Mouse (Mus musculus) midbrain, embryonic 10.5 days (tissue): ENCODE measurements around the gene Gjd3. TPM values are rescaled to one million over a fixed set of nuclear protein-coding genes. Genes with fewer than 3 reads are reported as not detected.

Source experiments
- DNase-seq: peaks from one replicate; pipeline ENCODE4 v3.0.0-alpha.2; 2017; ENCODE audit warnings: low spot score
- H3K27ac ChIP-seq: fragments of 300-500 bp; sonication (generic); replicated peaks from 2 replicates; pipeline ENCODE4 v1.5.1; 2016; ENCODE audit warnings: mild to moderate bottlenecking
- H3K27me3 ChIP-seq: fragments of 300-500 bp; sonication (generic); 2 replicates; pipeline ENCODE4 v1.6.1; 2016; ENCODE audit warnings: low read depth, mild to moderate bottlenecking; ENCODE audit not compliant: poor library complexity, severe bottlenecking
- H3K36me3 ChIP-seq: fragments of 300-500 bp; sonication (generic); 2 replicates; pipeline ENCODE4 v1.6.1; 2016; ENCODE audit warnings: mild to moderate bottlenecking, moderate library complexity
- H3K4me1 ChIP-seq: fragments of 300-500 bp; sonication (generic); 2 replicates; pipeline ENCODE4 v1.6.1; 2016
- H3K4me3 ChIP-seq: fragments of 300-500 bp; sonication (generic); 2 replicates; pipeline ENCODE4 v1.5.1; 2016; ENCODE audit warnings: mild to moderate bottlenecking, moderate library complexity
- H3K9me3 ChIP-seq: fragments of 300-500 bp; sonication (generic); replicated peaks from 2 replicates; pipeline ENCODE4 v1.6.1; 2016; ENCODE audit warnings: mild to moderate bottlenecking
- WGBS: fragments of 180-500 bp; shearing (Covaris S2); methylation state at CpG from one replicate; pipeline ENCODE4 v1.1.7; 2016; 5-methylcytosine and 5-hydroxymethylcytosine counted together
- polyA plus RNA-seq: library from polyadenylated mRNA; unstranded; fragments of >200 nt; fragmentation: Nextera tagmentation; extraction: Ambion mirVana; gene quantifications from 2 replicates; pipeline ENCODE4 v1.2.1, GENCODE M21; 2016

Gjd3 gene
- polyA plus RNA-seq, 1 experiment from 2014 or later = not detected

- no peak for DNase-seq
- H3K9me3 ChIP-seq = no peaks in the 10 kb centered on the region
- H3K4me1 ChIP-seq = peaks cover 72% of the 10 kb centered on the region
- peaks cover 12% of the 10 kb centered on the region; the same call in 1 of the 2 replicates for H3K36me3 ChIP-seq
- peaks cover 3% of the 10 kb centered on the region for H3K27me3 ChIP-seq
- no peak overlapping the region for H3K4me3 ChIP-seq
- H3K27ac ChIP-seq = peak overlapping the region; percentile 82
- WGBS = 37% methylated on average over 7 of the region's 7 CpGs
Measured at GRCm38 (mm10) chr11:98955707-98956235, 27.0 kb downstream of the Gjd3 start.

GRCm38 (mm10) chr11:98954801-98955706 lies 27.8 kb downstream of the Gjd3 start:
- peak overlapping the region; percentile 38 for H3K4me3 ChIP-seq
- 23% methylated on average over 17 of the region's 17 CpGs for WGBS
- H3K4me1 ChIP-seq = peaks cover 71% of the 10 kb centered on the region
- H3K9me3 ChIP-seq = no peaks in the 10 kb centered on the region
- H3K27ac ChIP-seq = peak overlapping the region; percentile 82
- DNase-seq = no peak
- H3K36me3 ChIP-seq = peaks cover 19% of the 10 kb centered on the region; the same call in 1 of the 2 replicates
- H3K27me3 ChIP-seq = no peaks in the 10 kb centered on the region

DNA sequence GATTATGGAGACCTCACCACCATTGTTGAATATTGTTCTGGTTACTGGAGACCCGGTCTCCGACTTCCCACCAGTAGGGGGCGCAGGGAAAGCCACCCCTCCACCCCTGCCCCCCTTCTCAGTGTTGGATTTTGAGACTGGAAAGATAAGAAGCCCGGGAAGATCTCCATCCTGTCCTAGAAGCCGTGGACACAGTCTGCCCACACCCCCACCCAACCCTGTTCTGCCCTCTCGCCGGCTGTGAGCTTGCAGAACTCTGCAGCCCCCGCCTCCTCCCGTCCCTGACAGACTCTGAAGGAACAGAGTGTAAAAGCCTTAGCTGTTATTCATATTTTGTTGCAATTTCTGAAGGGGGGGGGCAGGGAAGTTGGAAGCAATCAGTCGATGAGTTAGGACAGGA lies 28.4 kb downstream of the Gjd3 start:
- Histone ChIP-seq H3K4me3 (peak overlapping the region; percentile 38), H3K36me3 (peaks cover 19% of the 10 kb centered on the region; the same call in 1 of the 2 replicates), H3K9me3 (no peaks in the 10 kb centered on the region), H3K27me3 (no peaks in the 10 kb centered on the region), H3K4me1 (peaks cover 71% of the 10 kb centered on the region), H3K27ac (peak overlapping the region; percentile 82)
- 5% methylated on average over 10 of the region's 10 CpGs for WGBS
- peak; percentile 84 for DNase-seq

DNA sequence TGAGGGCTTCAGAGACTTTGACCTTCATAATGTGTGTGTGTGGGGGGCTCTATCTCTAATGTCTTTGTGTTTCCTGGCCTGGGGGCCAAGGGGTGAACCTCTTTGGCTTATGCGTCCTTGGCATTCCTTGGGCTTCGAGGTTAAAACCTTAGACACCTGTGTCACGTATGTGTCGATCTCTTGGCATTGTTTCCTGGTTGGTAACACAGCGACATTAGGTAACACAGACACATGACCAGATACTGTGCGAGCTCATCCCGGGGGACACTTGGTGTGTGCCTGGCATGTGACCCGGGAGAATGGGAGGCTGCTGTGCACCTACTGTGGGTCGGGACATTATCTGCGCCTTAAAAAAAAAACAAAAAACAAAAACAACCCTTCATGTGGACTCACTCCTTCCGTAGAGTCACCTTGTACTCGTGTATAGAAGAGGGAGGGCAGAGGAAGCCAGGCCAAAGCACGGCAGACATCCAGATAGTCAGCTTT lies 28.9 kb downstream of the Gjd3 start:
- Histone ChIP-seq H3K4me1 (peaks cover 69% of the 10 kb centered on the region), H3K27ac (peak overlapping the region; percentile 82), H3K9me3 (no peaks in the 10 kb centered on the region), H3K36me3 (peaks cover 19% of the 10 kb centered on the region; the same call in 1 of the 2 replicates), H3K4me3 (peak overlapping the region; percentile 38), H3K27me3 (no peaks in the 10 kb centered on the region)
- DNase-seq = no peak
- WGBS = 38% methylated on average over 13 of the region's 13 CpGs

DNA sequence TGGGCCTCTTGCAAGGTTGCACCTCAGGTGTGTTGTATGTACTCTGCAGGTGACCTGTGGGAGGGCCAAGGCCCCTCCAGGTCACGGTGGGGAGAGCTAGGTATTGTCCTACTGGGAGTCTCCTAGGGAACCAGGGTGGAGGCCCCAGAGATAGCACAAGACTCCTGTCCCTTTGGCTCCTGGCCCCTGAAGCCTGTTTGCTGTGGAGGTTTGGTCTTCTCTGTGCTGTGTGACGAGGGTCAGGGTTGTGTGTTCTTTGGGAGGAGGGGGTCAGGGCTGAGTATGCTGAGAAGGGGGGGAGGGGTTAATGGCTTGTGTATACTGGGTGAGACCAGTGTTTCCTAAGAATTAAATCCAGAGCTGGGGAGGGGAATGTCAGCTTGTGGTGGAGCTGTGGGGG lies 29.5 kb downstream of the Gjd3 start:
- DNase-seq = no peak
- Histone ChIP-seq H3K4me3 (peak overlapping the region; percentile 38), H3K27me3 (no peaks in the 10 kb centered on the region), H3K27ac (peak overlapping the region; percentile 82), H3K36me3 (peaks cover 19% of the 10 kb centered on the region; the same call in 1 of the 2 replicates), H3K4me1 (peaks cover 66% of the 10 kb centered on the region), H3K9me3 (no peaks in the 10 kb centered on the region)
- 0% methylated on average over 2 of the region's 2 CpGs for WGBS

DNA sequence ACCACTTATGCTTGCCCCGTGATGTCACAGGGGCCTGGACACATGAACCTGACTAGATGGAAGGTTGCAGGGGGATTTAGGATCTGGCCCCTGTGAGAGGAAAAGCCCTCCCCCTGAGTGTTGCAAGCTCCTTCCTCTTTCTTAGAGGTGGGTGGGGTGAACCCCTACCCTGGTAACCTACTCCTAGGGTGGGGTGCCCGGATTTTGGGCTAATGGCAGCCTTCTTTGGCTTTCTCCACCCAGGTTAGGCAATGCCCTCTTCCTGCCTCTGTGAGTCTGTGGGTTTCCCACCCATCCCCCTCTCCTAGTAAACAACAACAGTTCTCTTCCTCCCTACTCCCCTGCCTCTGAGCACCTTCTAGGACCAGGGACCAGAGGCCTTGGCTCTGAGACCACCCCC lies 30.1 kb downstream of the Gjd3 start:
- peaks cover 66% of the 10 kb centered on the region for H3K4me1 ChIP-seq
- 72% methylated on average over 2 of the region's 2 CpGs for WGBS

GRCm38 (mm10) chr11:98952111-98952510 lies 30.7 kb downstream of the Gjd3 start:
- Histone ChIP-seq H3K27ac (no peak overlapping the region), H3K27me3 (no peaks in the 10 kb centered on the region), H3K36me3 (peaks cover 19% of the 10 kb centered on the region; the same call in 1 of the 2 replicates), H3K9me3 (no peaks in the 10 kb centered on the region), H3K4me3 (no peak overlapping the region), H3K4me1 (peaks cover 68% of the 10 kb centered on the region)
- no peak for DNase-seq
- WGBS = 74% methylated on average over 1 of the region's 1 CpGs

More for the DNA sequence above, 30.1 kb downstream of the Gjd3 start:
- Histone ChIP-seq H3K27me3 (no peaks in the 10 kb centered on the region), H3K36me3 (peaks cover 19% of the 10 kb centered on the region; the same call in 1 of the 2 replicates), H3K27ac (peak overlapping the region; percentile 82), H3K9me3 (no peaks in the 10 kb centered on the region), H3K4me3 (no peak overlapping the region)
- no peak for DNase-seq

GRCm38 (mm10) chr11:98951026-98951906 lies 31.6 kb downstream of the Gjd3 start:
- no peak for DNase-seq
- peak overlapping the region; percentile 66; the same call in 1 of the 2 replicates for H3K27ac ChIP-seq
- H3K27me3 ChIP-seq = no peaks in the 10 kb centered on the region
- 75% methylated on average over 16 of the region's 16 CpGs for WGBS
- H3K4me3 ChIP-seq = no peak overlapping the region
- peaks cover 69% of the 10 kb centered on the region for H3K4me1 ChIP-seq
- H3K9me3 ChIP-seq = no peaks in the 10 kb centered on the region
- H3K36me3 ChIP-seq = peaks cover 19% of the 10 kb centered on the region; the same call in 1 of the 2 replicates

DNA sequence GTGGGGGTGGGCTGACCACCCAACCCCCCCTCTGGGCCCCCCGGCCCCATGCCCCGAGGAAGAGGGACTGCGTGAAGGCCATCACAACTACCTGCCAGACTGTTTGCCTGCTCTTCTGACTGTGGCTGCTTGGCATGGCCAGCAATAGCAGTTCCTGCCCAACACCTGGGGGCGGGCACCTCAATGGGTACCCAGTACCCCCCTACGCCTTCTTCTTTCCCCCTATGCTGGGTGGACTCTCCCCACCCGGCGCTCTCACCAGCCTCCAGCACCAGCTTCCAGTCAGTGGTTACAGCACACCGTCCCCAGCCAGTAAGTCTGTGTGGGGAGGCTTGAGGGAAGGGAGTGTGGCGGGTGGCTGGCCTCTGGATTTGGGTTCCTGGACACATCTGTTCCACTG lies 32.3 kb downstream of the Gjd3 start:
- no peaks in the 10 kb centered on the region for H3K9me3 ChIP-seq
- no peak overlapping the region for H3K4me3 ChIP-seq
- no peak for DNase-seq
- peaks cover 68% of the 10 kb centered on the region for H3K4me1 ChIP-seq
- no peaks in the 10 kb centered on the region for H3K27me3 ChIP-seq
- peaks cover 19% of the 10 kb centered on the region; the same call in 1 of the 2 replicates for H3K36me3 ChIP-seq
- H3K27ac ChIP-seq = 0 out of 2 replicates have a peak overlapping the region, but pooled peaks have one; percentile 10
- 87% methylated on average over 9 of the region's 9 CpGs for WGBS

DNA sequence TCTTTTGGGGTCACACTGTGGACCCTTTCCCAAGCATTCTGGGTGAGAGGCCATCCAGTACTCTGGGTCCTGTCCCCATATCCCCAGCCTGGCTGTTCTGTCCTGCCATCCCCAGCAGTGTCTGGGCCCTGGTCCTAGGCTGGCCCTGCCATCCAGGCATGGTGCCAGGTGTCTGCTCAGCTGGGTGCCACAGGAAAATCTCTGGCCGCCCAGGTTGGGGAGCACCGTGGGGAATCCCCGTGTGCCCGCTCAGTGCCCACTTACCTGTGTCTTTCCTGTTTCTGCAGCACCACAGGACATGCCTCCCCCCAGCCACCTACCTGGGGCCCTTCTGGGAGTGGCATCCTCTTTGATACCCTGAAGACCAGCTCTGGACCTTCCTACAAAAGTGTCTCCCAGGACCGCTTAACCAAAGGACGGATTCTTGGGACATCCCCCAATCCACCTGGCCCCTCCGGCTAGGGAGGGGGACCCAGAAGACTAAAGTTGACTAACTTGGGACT lies 32.8 kb downstream of the Gjd3 start:
- no peaks in the 10 kb centered on the region for H3K27me3 ChIP-seq
- H3K9me3 ChIP-seq = no peaks in the 10 kb centered on the region
- no peak for DNase-seq
- peaks cover 68% of the 10 kb centered on the region for H3K4me1 ChIP-seq
- no peak overlapping the region for H3K4me3 ChIP-seq
- 85% methylated on average over 7 of the region's 7 CpGs for WGBS
- peaks cover 19% of the 10 kb centered on the region; the same call in 1 of the 2 replicates for H3K36me3 ChIP-seq
- H3K27ac ChIP-seq = peak overlapping the region; percentile 61; the same call in 1 of the 2 replicates

GRCm38 (mm10) chr11:98949242-98949957 lies 33.4 kb downstream of the Gjd3 start:
- Histone ChIP-seq H3K27me3 (no peaks in the 10 kb centered on the region), H3K9me3 (no peaks in the 10 kb centered on the region), H3K27ac (peak overlapping the region; percentile 61; the same call in 1 of the 2 replicates), H3K36me3 (peaks cover 19% of the 10 kb centered on the region; the same call in 1 of the 2 replicates), H3K4me1 (peaks cover 68% of the 10 kb centered on the region), H3K4me3 (no peak overlapping the region)
- no peak for DNase-seq
- 66% methylated on average over 12 of the region's 12 CpGs for WGBS
